Mouse (Mus musculus): ENCODE data around the gene Ifitm5.

Gene Ifitm5

GRCm38 (mm10) chr7:140941222-140942051 lies 8.7 kb downstream of the Ifitm5 start, which contains the start of gene Pgghg:
TSS of gene Pgghg (plus strand) at chr7:140941391.
- DNase-seq (ENCODE audit: low read depth, low spot score) = peak; percentile 84

- peak; percentile 9 for DNase-seq (ENCODE audit: low read depth, low spot score)
Measured at GRCm38 (mm10) chr7:140939669-140940171, 10.4 kb downstream of the Ifitm5 start.

GRCm38 (mm10) chr7:140938896-140939295 lies 11.2 kb downstream of the Ifitm5 start:
- DNase-seq (ENCODE audit: low read depth, low spot score) = no peak

- peak; percentile 17 for DNase-seq (ENCODE audit: low read depth, low spot score)
Measured at GRCm38 (mm10) chr7:140938436-140938835, 11.7 kb downstream of the Ifitm5 start.

- no peak for DNase-seq (ENCODE audit: low read depth, low spot score)
Measured at GRCm38 (mm10) chr7:140927181-140927580, 22.9 kb downstream of the Ifitm5 start.

GRCm38 (mm10) chr7:140923070-140923775 lies 26.9 kb downstream of the Ifitm5 start:
- no peak for DNase-seq (ENCODE audit: low read depth, low spot score)

- DNase-seq (ENCODE audit: low read depth, low spot score) = no peak
Measured at GRCm38 (mm10) chr7:140922398-140923069, 27.6 kb downstream of the Ifitm5 start.

- no peak for DNase-seq (ENCODE audit: low read depth, low spot score)
Measured at GRCm38 (mm10) chr7:140921225-140921975, 28.7 kb downstream of the Ifitm5 start.

- DNase-seq (ENCODE audit: low read depth, low spot score) = no peak
Measured at GRCm38 (mm10) chr7:140920418-140921029, 29.6 kb downstream of the Ifitm5 start, which contains the start of gene Nlrp6. TSS of gene Nlrp6 (plus strand) at chr7:140920902.

- no peak for DNase-seq (ENCODE audit: low read depth, low spot score)
Measured at GRCm38 (mm10) chr7:140919911-140920310, 30.2 kb downstream of the Ifitm5 start.

- no peak for DNase-seq (ENCODE audit: low read depth, low spot score)
Measured at GRCm38 (mm10) chr7:140914031-140914690, 35.9 kb downstream of the Ifitm5 start.

- no peak for DNase-seq (ENCODE audit: low read depth, low spot score)
Measured at GRCm38 (mm10) chr7:140912846-140913482, 37.1 kb downstream of the Ifitm5 start.

GRCm38 (mm10) chr7:140912293-140912692 lies 37.8 kb downstream of the Ifitm5 start:
- no peak for DNase-seq (ENCODE audit: low read depth, low spot score)

GRCm38 (mm10) chr7:140908634-140909107 lies 41.4 kb downstream of the Ifitm5 start:
- DNase-seq (ENCODE audit: low read depth, low spot score) = peak; percentile 75

GRCm38 (mm10) chr7:140908181-140908580 lies 41.9 kb downstream of the Ifitm5 start:
- no peak for DNase-seq (ENCODE audit: low read depth, low spot score)

- no peak for DNase-seq (ENCODE audit: low read depth, low spot score)
Measured at GRCm38 (mm10) chr7:140907697-140908096, 42.4 kb downstream of the Ifitm5 start.

- no peak for DNase-seq (ENCODE audit: low read depth, low spot score)
Measured at GRCm38 (mm10) chr7:140907131-140907530, 43.0 kb downstream of the Ifitm5 start.

GRCm38 (mm10) chr7:140905642-140906081 lies 44.4 kb downstream of the Ifitm5 start:
- DNase-seq (ENCODE audit: low read depth, low spot score) = no peak

- peak; percentile 74 for DNase-seq (ENCODE audit: low read depth, low spot score)
Measured at GRCm38 (mm10) chr7:140903212-140903611, 46.9 kb downstream of the Ifitm5 start.
